Mouse (Mus musculus) c-Kit-negative CD71-positive TER-119-positive erythroid progenitor cells, embryonic 14.5 days (primary cell): ENCODE results near the gene Mt4.

Source experiments
- DNase-seq: peaks from one replicate; pipeline ENCODE4 v3.0.0-alpha.2; 2013; ENCODE audit warnings: low read depth, low spot score

The Mt4 gene

GRCm38 (mm10) chr8:94136933-94137332, at the start of gene Mt4:
Gene Mt4 (plus strand): TSS chr8:94137197.
- no peak for DNase-seq

GRCm38 (mm10) chr8:94087964-94088363, 49.0 kb upstream of the Mt4 start:
- DNase-seq: no peak

GRCm38 (mm10) chr8:94089715-94090114, 47.3 kb upstream of the Mt4 start:
- no peak for DNase-seq

- no peak for DNase-seq
These were observed 44.1 kb upstream of the Mt4 start for GRCm38 (mm10) chr8:94092848-94093247.

GRCm38 (mm10) chr8:94094281-94094680, 42.7 kb upstream of the Mt4 start:
- no peak for DNase-seq

- DNase-seq: peak; percentile 93
These were observed 38.7 kb upstream of the Mt4 start, which contains the start of gene Bbs2 for GRCm38 (mm10) chr8:94098081-94098974. Gene Bbs2 (minus strand): TSS chr8:94098928.

- DNase-seq: no peak
These were observed 38.0 kb upstream of the Mt4 start for GRCm38 (mm10) chr8:94098996-94099395.

- no peak for DNase-seq
These were observed 32.9 kb upstream of the Mt4 start for GRCm38 (mm10) chr8:94104146-94104545.

- DNase-seq: no peak
These were observed 29.1 kb upstream of the Mt4 start for GRCm38 (mm10) chr8:94107871-94108270.

- DNase-seq: peak; percentile 74
These were observed 27.6 kb upstream of the Mt4 start for GRCm38 (mm10) chr8:94109396-94109795.

GRCm38 (mm10) chr8:94109835-94110234, 27.2 kb upstream of the Mt4 start:
- no peak for DNase-seq

- peak; percentile 41 for DNase-seq
These were observed 26.3 kb upstream of the Mt4 start for GRCm38 (mm10) chr8:94110526-94111177.

- DNase-seq: no peak
These were observed 23.6 kb upstream of the Mt4 start for GRCm38 (mm10) chr8:94113435-94113834.

GRCm38 (mm10) chr8:94113972-94114371, 23.0 kb upstream of the Mt4 start:
- no peak for DNase-seq

GRCm38 (mm10) chr8:94118776-94119430, 18.1 kb upstream of the Mt4 start:
- DNase-seq: peak; percentile 44

GRCm38 (mm10) chr8:94121625-94122024, 15.4 kb upstream of the Mt4 start:
- no peak for DNase-seq

GRCm38 (mm10) chr8:94122711-94123468, 14.1 kb upstream of the Mt4 start:
- no peak for DNase-seq

- DNase-seq: no peak
These were observed 9.3 kb upstream of the Mt4 start for GRCm38 (mm10) chr8:94127711-94128110.

GRCm38 (mm10) chr8:94129133-94129789, 7.7 kb upstream of the Mt4 start:
- DNase-seq: no peak

- no peak for DNase-seq
These were observed 6.9 kb upstream of the Mt4 start for GRCm38 (mm10) chr8:94130126-94130525.

- no peak for DNase-seq
These were observed 4.9 kb upstream of the Mt4 start for GRCm38 (mm10) chr8:94132096-94132495.
